Mouse (Mus musculus): ENCODE data around the gene Mylk. TPM values are rescaled to one million over a fixed set of nuclear protein-coding genes. Genes with fewer than 3 reads are reported as not detected.

Gene Mylk
- total and polyA plus RNA-seq, 3 experiments: 28.3 to 42.3 (median 32.9) TPM

DNA sequence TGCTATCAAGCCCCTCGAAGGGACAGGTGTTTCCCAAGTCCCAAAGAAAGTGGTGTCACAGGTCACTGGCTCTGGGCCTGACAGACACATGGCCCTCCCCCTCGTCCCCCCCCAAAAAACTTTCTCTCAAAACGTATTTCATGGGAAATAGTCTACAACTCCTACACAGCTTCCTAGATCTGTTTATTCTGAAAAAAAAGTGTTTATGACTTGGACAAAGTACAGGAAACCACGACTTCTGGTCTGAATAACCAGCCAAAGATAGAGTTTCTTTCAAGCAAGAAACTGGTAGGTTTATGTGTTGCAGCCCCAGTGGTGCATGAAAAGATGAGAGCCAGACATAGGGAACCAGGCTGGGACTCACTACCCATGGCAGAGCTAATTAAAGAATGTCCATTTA lies 218.0 kb downstream of the Mylk start:
- WGBS: 34% methylated on average over 4 of the region's 4 CpGs
- intact Hi-C loops (cut with DNase I): loop anchor here (10.0 kb wide), 1 partner anchor 298 kb away; no protein-coding TSS in a partner anchor

DNA sequence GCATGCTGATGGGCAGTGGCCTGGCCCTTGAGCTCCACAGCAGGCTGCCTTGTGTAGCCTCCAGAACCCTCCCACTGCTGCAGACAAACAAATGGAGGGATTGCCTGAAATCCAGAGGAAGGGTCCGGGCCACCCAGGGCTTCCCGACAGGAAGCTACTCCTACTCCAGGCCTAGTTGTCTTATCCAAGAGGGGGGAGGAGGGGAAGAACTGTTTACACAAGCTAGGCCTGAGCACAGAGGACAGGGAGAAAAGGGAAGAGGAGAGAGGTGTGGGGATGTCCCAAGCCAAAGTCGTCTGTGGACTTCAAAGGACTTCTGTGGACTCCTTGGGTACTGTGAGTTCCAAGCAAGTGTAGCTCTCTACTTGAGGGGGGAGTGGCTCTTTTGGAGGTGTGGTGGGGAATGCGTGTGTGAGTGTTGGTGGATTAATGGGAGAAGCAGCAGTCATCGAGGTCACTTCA lies 221.6 kb downstream of the Mylk start:
- Histone ChIP-seq H3K9ac (ENCODE audit: low read depth, low read length) (no peak overlapping the region), H3K27me3 (ENCODE audit: control insufficient read depth, insufficient read depth, low read length) (no peaks in the 10 kb centered on the region), H3K36me3 (ENCODE audit: control insufficient read depth, insufficient read depth, low read length) (peaks cover 8% of the 10 kb centered on the region; the same call in 1 of the 2 replicates), H3K27ac (peak overlapping the region; percentile 61), H3K79me2 (replicated peaks; ENCODE audit: control insufficient read depth, insufficient read depth, low read length) (no peaks in the 10 kb centered on the region), H3K4me3 (no peak overlapping the region), H3K4me1 (ENCODE audit: control insufficient read depth, insufficient read depth, low read length) (peaks cover 14% of the 10 kb centered on the region)
- 51% methylated on average over 5 of the region's 5 CpGs for WGBS
- no peak for TF ChIP-seq POLR2A (IDR thresholded peaks at IDR 0.05; ENCODE audit: insufficient read depth, low read depth, low read length)
- TF ChIP-seq CTCF (IDR thresholded peaks at IDR 0.05): no peak
- DNase-seq: no peak
- intact Hi-C loops (cut with DNase I): loop anchor here (1.0 to 10.0 kb wide), 3 partner anchors 46 to 302 kb away; no protein-coding TSS in a partner anchor

More for the DNA sequence above, 218.0 kb downstream of the Mylk start:
- TF ChIP-seq CTCF (IDR thresholded peaks at IDR 0.05) (no peak), POLR2A (IDR thresholded peaks at IDR 0.05; ENCODE audit: insufficient read depth, low read depth, low read length) (no peak), EP300 (IDR thresholded peaks at IDR 0.05; ENCODE audit: insufficient read depth, low read depth, low read length) (no peak)
- Histone ChIP-seq H3K27me3 (ENCODE audit: control insufficient read depth, insufficient read depth, low read length) (no peaks in the 10 kb centered on the region), H3K4me3 (no peak overlapping the region), H3K27ac (peak overlapping the region; percentile 32), H3K4me1 (ENCODE audit: control insufficient read depth, insufficient read depth, low read length) (peaks cover 35% of the 10 kb centered on the region), H3K36me3 (ENCODE audit: control insufficient read depth, insufficient read depth, low read length) (peaks cover 22% of the 10 kb centered on the region), H3K9ac (ENCODE audit: low read depth, low read length) (no peak overlapping the region), H3K79me2 (replicated peaks; ENCODE audit: control insufficient read depth, insufficient read depth, low read length) (no peaks in the 10 kb centered on the region)
- DNase-seq: no peak

DNA sequence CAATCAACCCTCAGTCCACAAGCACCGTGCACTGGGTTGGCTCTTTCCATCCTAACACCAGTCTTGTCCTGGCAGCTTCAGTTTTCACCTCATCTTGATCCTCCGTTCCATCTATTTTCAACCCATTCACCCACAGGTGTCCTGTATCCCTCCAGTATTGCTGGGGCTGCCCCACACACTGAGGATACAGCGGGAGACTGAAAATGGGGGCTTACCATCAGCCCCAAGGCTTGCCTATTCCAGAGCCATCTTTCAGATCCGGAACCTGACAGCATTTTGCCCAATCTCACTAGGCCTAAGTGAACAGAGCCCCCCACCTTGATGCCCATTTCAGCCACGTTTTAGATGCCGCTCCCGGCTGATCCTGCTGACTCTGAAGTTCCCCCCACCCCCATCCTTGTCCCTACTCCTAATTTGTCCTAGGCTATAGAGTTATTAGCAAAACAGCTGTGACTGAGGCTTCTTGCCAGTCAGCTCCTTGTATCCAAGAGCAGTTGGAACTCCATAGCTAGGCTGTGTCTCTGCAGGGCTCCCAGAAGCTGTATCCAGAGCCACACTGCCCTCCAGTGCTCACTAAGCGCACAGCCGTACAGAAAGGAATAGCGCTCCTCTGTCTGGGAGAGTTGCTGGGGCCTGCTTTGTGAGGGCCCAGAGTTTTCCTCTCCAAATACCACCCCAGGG lies 222.2 kb downstream of the Mylk start:
- no peak overlapping the region for H3K4me3 ChIP-seq
- H3K27me3 ChIP-seq (ENCODE audit: control insufficient read depth, insufficient read depth, low read length): no peaks in the 10 kb centered on the region
- peak; percentile 80 to 85 for DNase-seq
- peak overlapping the region; percentile 61 for H3K27ac ChIP-seq
- 45% methylated on average over 10 of the region's 10 CpGs for WGBS
- H3K4me1 ChIP-seq (ENCODE audit: control insufficient read depth, insufficient read depth, low read length): peaks cover 14% of the 10 kb centered on the region
- intact Hi-C loops (cut with DNase I): loop anchor here (1.0 to 10.0 kb wide), 3 partner anchors 47 to 302 kb away; no protein-coding TSS in a partner anchor
- peak; percentile 95 for TF ChIP-seq CTCF (IDR thresholded peaks at IDR 0.05)
- TF ChIP-seq EP300 (IDR thresholded peaks at IDR 0.05; ENCODE audit: insufficient read depth, low read depth, low read length): peak; percentile 98
- TF ChIP-seq POLR2A (IDR thresholded peaks at IDR 0.05; ENCODE audit: insufficient read depth, low read depth, low read length): peak; percentile 29; the same call in 1 of the 2 replicates
- peaks cover 3% of the 10 kb centered on the region; the same call in 1 of the 2 replicates for H3K36me3 ChIP-seq (ENCODE audit: control insufficient read depth, insufficient read depth, low read length)
- H3K79me2 ChIP-seq (replicated peaks; ENCODE audit: control insufficient read depth, insufficient read depth, low read length): no peaks in the 10 kb centered on the region
- H3K9ac ChIP-seq (ENCODE audit: low read depth, low read length): no peak overlapping the region

DNA sequence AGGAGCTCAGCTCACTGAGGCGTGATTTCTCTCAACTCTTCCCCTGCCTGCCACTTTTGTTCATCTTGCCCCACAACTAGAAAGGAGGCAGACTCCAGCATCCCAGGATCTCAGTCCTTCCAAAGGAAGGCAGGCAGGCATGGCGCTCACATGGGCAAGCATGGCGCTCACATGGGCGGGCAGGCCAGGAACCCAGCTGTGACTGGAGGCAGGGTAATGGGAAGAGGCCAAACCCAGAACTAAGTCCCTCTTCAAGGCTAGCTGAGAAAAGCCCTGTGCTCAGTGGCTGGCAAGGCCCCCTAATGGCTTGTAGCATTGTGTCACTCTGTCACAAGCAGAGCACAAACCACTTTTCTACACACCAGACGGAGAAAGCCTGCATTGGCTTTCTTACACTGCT lies 223.2 kb downstream of the Mylk start:
- no peak for TF ChIP-seq CTCF (IDR thresholded peaks at IDR 0.05)
- no peak for TF ChIP-seq POLR2A (IDR thresholded peaks at IDR 0.05; ENCODE audit: insufficient read depth, low read depth, low read length)
- no peak for TF ChIP-seq EP300 (IDR thresholded peaks at IDR 0.05; ENCODE audit: insufficient read depth, low read depth, low read length)
- WGBS: 87% methylated on average over 5 of the region's 5 CpGs
- intact Hi-C loops (cut with DNase I): loop anchor here (10.0 kb wide), 1 partner anchor 303 kb away; no protein-coding TSS in a partner anchor
- no peaks in the 10 kb centered on the region for H3K36me3 ChIP-seq (ENCODE audit: control insufficient read depth, insufficient read depth, low read length)
- no peak overlapping the region for H3K9ac ChIP-seq (ENCODE audit: low read depth, low read length)
- no peaks in the 10 kb centered on the region for H3K79me2 ChIP-seq (replicated peaks; ENCODE audit: control insufficient read depth, insufficient read depth, low read length)
- no peak overlapping the region for H3K4me3 ChIP-seq
- DNase-seq: no peak
- H3K27me3 ChIP-seq (ENCODE audit: control insufficient read depth, insufficient read depth, low read length): no peaks in the 10 kb centered on the region
- peaks cover 11% of the 10 kb centered on the region for H3K4me1 ChIP-seq (ENCODE audit: control insufficient read depth, insufficient read depth, low read length)
- no peak overlapping the region for H3K27ac ChIP-seq

DNA sequence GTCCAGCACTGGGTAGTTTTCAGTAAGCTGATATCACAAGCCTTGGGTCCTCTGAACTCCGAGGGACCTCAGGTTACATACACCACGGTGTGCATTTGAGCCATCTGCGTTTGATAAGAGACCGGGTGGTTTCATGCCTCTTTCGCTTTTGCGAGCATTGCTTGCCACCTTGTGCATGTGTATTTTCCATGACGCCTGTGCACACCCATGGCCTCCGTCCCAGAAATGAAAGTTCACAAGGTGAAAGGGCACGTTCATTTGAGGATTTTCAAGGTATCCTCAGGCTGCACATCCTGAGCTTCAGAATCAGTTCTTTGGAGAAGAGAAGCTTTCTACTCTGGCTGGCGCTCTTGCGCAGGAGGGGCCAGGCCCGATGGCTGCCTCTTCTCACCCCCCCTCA lies 227.5 kb downstream of the Mylk start:
- H3K27ac ChIP-seq: no peak overlapping the region
- intact Hi-C loops (cut with DNase I): no loop called here
- TF ChIP-seq EP300 (IDR thresholded peaks at IDR 0.05; ENCODE audit: insufficient read depth, low read depth, low read length): no peak
- TF ChIP-seq CTCF (IDR thresholded peaks at IDR 0.05): no peak
- no peak for TF ChIP-seq POLR2A (IDR thresholded peaks at IDR 0.05; ENCODE audit: insufficient read depth, low read depth, low read length)
- DNase-seq: no peak
- H3K4me3 ChIP-seq: no peak overlapping the region
- 88% methylated on average over 12 of the region's 12 CpGs for WGBS
- no peaks in the 10 kb centered on the region for H3K4me1 ChIP-seq (ENCODE audit: control insufficient read depth, insufficient read depth, low read length)
- no peaks in the 10 kb centered on the region for H3K79me2 ChIP-seq (replicated peaks; ENCODE audit: control insufficient read depth, insufficient read depth, low read length)
- H3K27me3 ChIP-seq (ENCODE audit: control insufficient read depth, insufficient read depth, low read length): no peaks in the 10 kb centered on the region
- no peak overlapping the region for H3K9ac ChIP-seq (ENCODE audit: low read depth, low read length)
- H3K36me3 ChIP-seq (ENCODE audit: control insufficient read depth, insufficient read depth, low read length): no peaks in the 10 kb centered on the region

DNA sequence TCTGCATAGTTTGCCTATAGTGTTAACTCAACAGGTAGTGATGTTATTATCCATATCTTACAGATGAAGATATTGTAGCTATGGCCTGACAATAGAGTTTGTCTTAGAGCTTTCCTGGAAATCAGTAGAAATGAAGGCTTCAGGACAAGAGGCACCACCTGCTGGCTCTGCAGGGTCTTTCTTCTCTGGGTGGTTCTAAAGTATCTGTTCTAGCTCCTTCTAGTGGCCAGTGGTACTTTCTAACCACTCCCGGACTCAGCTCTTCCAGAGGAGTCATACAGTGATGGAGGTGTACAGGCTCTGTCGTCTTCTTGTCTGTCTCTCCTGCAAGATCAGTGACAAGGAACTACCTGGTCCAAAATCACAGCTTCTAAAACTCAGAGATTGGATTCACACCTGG lies 230.5 kb downstream of the Mylk start:
- no peak for TF ChIP-seq POLR2A (IDR thresholded peaks at IDR 0.05; ENCODE audit: insufficient read depth, low read depth, low read length)
- TF ChIP-seq CTCF (IDR thresholded peaks at IDR 0.05): peak; percentile 59
- TF ChIP-seq EP300 (IDR thresholded peaks at IDR 0.05; ENCODE audit: insufficient read depth, low read depth, low read length): no peak
- Histone ChIP-seq H3K79me2 (replicated peaks; ENCODE audit: control insufficient read depth, insufficient read depth, low read length) (no peaks in the 10 kb centered on the region), H3K4me3 (no peak overlapping the region), H3K27me3 (ENCODE audit: control insufficient read depth, insufficient read depth, low read length) (no peaks in the 10 kb centered on the region), H3K4me1 (ENCODE audit: control insufficient read depth, insufficient read depth, low read length) (no peaks in the 10 kb centered on the region), H3K36me3 (ENCODE audit: control insufficient read depth, insufficient read depth, low read length) (no peaks in the 10 kb centered on the region), H3K9ac (ENCODE audit: low read depth, low read length) (no peak overlapping the region), H3K27ac (no peak overlapping the region)
- no peak for DNase-seq
- 32% methylated on average over 2 of the region's 2 CpGs for WGBS
- intact Hi-C loops (cut with DNase I): no loop called here
